Mouse (Mus musculus): ENCODE data around the gene Rhov. TPM values are rescaled to one million over a fixed set of nuclear protein-coding genes. Genes with fewer than 3 reads are reported as not detected.

The Rhov gene
- polyA plus RNA-seq, 1 experiment from 2014 or later = 1.6 TPM

DNA sequence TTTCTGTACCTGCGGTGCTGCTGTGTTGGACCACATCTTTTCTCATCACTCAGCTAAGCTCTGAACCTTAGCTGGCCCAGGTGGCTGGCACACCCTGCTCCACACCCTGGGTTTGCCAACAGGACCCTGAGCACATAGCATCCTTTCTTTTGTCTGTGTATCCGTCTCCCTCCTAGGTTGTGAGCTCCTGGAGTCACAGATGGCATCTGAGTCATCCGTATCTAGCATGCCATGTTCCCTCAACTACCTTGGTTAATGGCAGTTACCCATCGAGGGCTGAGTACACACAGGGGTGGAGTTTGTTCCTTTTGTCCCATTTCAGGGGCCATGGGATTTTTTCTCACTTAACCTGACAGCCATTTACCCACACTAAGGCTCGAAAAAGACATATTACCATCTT is 20.7 kb downstream of the Rhov start:
- Histone ChIP-seq H3K9me3 (no peaks in the 10 kb centered on the region), H3K4me2 (no peak overlapping the region), H3K4me3 (no peak overlapping the region), H3K36me3 (no peaks in the 10 kb centered on the region), H3K27ac (no peak overlapping the region), H3K27me3 (peaks cover 16% of the 10 kb centered on the region), H3K9ac (no peak overlapping the region), H3K4me1 (peaks cover 6% of the 10 kb centered on the region; the same call in 1 of the 2 replicates)
- 52% methylated on average over 5 of the region's 5 CpGs for WGBS
- 0 out of 2 replicates have a peak, but pooled peaks have one; percentile 20 for ATAC-seq (ENCODE audit: borderline replicate concordance, extremely low read depth, low FRiP score, low TSS enrichment)

DNA sequence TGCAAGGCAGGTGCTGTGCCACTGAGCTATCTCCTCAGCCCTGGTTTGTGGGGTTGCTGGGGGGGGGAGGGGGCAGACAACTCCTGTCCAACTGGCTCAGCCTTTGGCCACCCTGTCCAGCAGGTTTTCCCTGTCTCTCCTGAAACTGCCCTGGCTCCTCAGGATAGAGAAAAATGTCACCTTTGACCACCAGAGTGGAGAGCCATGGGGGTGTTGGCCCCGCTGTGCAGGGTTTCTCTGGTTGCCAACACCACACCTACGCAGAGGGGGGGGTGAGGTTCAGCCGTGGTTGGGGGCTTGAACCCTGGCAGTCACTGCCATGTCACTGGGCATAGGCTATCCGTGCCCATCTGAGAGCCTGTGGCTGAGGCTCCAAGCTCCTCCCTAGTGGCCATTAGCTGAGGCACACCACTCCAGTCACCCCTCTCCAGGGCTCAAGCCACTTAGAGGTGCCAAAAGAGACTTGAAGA is 21.4 kb downstream of the Rhov start:
- no peak for ATAC-seq (ENCODE audit: borderline replicate concordance, extremely low read depth, low FRiP score, low TSS enrichment)
- peaks cover 8% of the 10 kb centered on the region for H3K27me3 ChIP-seq
- WGBS = 43% methylated on average over 4 of the region's 4 CpGs
- peaks cover 6% of the 10 kb centered on the region; the same call in 1 of the 2 replicates for H3K4me1 ChIP-seq
- H3K9ac ChIP-seq = no peak overlapping the region
- H3K9me3 ChIP-seq = no peaks in the 10 kb centered on the region
- no peak overlapping the region for H3K27ac ChIP-seq
- H3K36me3 ChIP-seq = no peaks in the 10 kb centered on the region
- H3K4me2 ChIP-seq = no peak overlapping the region
- H3K4me3 ChIP-seq = no peak overlapping the region

DNA sequence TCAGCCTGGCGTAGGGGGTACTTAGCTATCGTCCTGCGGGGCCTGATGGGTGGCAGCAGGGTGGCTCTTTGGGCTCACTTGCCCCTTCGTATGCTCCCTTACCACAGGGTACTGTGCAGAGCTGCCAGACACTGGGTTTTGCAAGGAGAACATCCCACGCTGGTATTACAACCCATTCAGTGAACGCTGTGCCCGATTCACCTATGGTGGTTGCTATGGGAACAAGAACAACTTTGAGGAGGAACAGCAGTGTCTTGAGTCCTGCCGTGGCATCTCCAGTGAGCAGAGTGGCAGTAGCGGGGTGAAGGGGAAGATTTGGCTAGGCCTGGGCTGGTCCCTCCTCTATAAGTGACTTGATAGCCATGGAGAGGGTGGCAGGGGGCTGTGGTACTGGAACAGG is 23.2 kb downstream of the Rhov start:
- 0 out of 2 replicates have a peak, but pooled peaks cover 2% of the 10 kb centered on the region for H3K27me3 ChIP-seq
- H3K27ac ChIP-seq = no peak overlapping the region
- no peak overlapping the region for H3K9ac ChIP-seq
- no peak for ATAC-seq (ENCODE audit: borderline replicate concordance, extremely low read depth, low FRiP score, low TSS enrichment)
- H3K9me3 ChIP-seq = no peaks in the 10 kb centered on the region
- peaks cover 6% of the 10 kb centered on the region; the same call in 1 of the 2 replicates for H3K4me1 ChIP-seq
- H3K36me3 ChIP-seq = no peaks in the 10 kb centered on the region
- WGBS = 77% methylated on average over 9 of the region's 9 CpGs
- H3K4me3 ChIP-seq = no peak overlapping the region
- H3K4me2 ChIP-seq = no peak overlapping the region

GRCm38 (mm10) chr2:119245246-119245645 is 25.8 kb downstream of the Rhov start:
- no peak for ATAC-seq (ENCODE audit: borderline replicate concordance, extremely low read depth, low FRiP score, low TSS enrichment)
- WGBS = 71% methylated on average over 7 of the region's 7 CpGs
- H3K9me3 ChIP-seq = no peaks in the 10 kb centered on the region
- no peaks in the 10 kb centered on the region for H3K36me3 ChIP-seq
- H3K9ac ChIP-seq = no peak overlapping the region
- H3K27ac ChIP-seq = no peak overlapping the region
- H3K27me3 ChIP-seq = 0 out of 2 replicates have a peak, but pooled peaks cover 1% of the 10 kb centered on the region
- H3K4me3 ChIP-seq = no peak overlapping the region
- no peak overlapping the region for H3K4me2 ChIP-seq
- no peaks in the 10 kb centered on the region for H3K4me1 ChIP-seq

- H3K4me2 ChIP-seq = no peak overlapping the region
- ATAC-seq (ENCODE audit: borderline replicate concordance, extremely low read depth, low FRiP score, low TSS enrichment) = no peak
- no peak overlapping the region for H3K9ac ChIP-seq
- WGBS = 61% methylated on average over 9 of the region's 9 CpGs
- H3K9me3 ChIP-seq = no peaks in the 10 kb centered on the region
- H3K27ac ChIP-seq = no peak overlapping the region
- peaks cover 3% of the 10 kb centered on the region; the same call in 1 of the 2 replicates for H3K4me1 ChIP-seq
- H3K27me3 ChIP-seq = peaks cover 22% of the 10 kb centered on the region
- no peaks in the 10 kb centered on the region for H3K36me3 ChIP-seq
- no peak overlapping the region for H3K4me3 ChIP-seq
These were observed 28.5 kb downstream of the Rhov start for GRCm38 (mm10) chr2:119242548-119242947.

GRCm38 (mm10) chr2:119240819-119241186 is 30.3 kb downstream of the Rhov start:
- Histone ChIP-seq H3K9me3 (no peaks in the 10 kb centered on the region), H3K27me3 (peaks cover 39% of the 10 kb centered on the region), H3K36me3 (no peaks in the 10 kb centered on the region), H3K4me1 (peaks cover 11% of the 10 kb centered on the region), H3K4me2 (no peak overlapping the region), H3K9ac (no peak overlapping the region), H3K27ac (no peak overlapping the region), H3K4me3 (no peak overlapping the region)
- no peak for ATAC-seq (ENCODE audit: borderline replicate concordance, extremely low read depth, low FRiP score, low TSS enrichment)
- WGBS = 73% methylated on average over 4 of the region's 4 CpGs

DNA sequence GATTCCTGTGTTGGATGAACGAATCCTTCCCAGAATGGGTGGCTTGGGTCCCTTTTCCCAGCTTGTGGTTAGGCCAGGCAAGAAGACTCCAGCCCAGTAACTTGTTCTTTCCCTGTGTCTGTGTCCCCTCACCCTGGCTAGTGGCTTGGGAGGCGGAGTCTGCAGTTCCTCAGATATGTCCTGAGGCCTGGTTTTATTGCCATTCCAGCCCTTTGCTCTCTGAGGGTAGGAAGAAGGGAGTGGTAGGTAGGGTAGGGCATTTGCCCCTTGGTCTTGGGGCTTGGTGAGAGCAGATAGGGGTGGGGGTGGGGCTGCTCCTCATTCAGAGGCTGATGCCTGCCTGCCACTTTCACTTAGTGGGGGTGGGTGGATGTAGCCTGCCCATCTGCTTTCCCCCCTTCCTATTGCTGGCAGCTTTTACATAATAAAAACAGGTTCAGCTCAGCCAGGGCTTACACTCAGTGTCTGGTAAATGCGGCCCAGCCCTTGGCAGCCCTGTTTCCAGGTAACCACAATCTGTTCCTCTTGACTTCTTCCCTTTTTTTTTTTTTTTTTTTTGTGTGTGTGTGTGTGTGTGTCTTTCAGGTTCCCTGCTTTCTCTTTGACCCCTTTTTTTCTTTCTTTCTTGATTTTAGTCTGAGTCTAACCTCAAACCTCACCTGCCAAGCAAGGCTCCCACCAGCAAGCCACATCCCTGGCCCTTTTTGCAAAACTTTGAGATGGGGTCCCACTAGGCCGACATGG is 30.8 kb downstream of the Rhov start:
- H3K27me3 ChIP-seq = peaks cover 45% of the 10 kb centered on the region
- H3K4me2 ChIP-seq = no peak overlapping the region
- H3K9ac ChIP-seq = no peak overlapping the region
- H3K4me3 ChIP-seq = no peak overlapping the region
- peaks cover 11% of the 10 kb centered on the region for H3K4me1 ChIP-seq
- ATAC-seq (ENCODE audit: borderline replicate concordance, extremely low read depth, low FRiP score, low TSS enrichment) = no peak
- WGBS = 64% methylated on average over 4 of the region's 4 CpGs
- H3K36me3 ChIP-seq = no peaks in the 10 kb centered on the region
- H3K9me3 ChIP-seq = no peaks in the 10 kb centered on the region
- no peak overlapping the region for H3K27ac ChIP-seq

DNA sequence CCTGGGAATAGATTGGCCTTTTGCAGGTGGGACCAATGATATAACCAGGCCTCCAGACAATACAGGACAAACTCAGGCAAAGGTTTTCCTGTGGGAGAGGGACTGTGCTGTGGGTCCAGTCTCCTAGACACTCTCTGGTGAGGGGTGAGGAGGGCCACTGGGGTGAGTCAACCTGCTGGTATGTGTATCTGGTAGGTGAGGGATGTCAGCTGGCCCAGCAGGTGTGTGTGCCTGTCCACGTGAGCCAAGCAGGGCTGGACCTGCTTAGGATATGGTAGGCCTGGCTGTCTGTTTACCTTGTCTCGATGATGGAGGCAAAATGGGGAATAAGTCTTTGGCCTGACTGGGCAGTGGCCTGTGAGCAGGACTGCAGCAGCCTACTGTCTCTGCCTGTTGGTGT is 32.4 kb downstream of the Rhov start:
- Histone ChIP-seq H3K36me3 (no peaks in the 10 kb centered on the region), H3K4me3 (peak overlapping the region; percentile 51), H3K27ac (no peak overlapping the region), H3K4me2 (peak overlapping the region; percentile 82), H3K4me1 (peaks cover 11% of the 10 kb centered on the region), H3K27me3 (peaks cover 49% of the 10 kb centered on the region), H3K9ac (0 out of 2 replicates have a peak overlapping the region, but pooled peaks have one; percentile 42), H3K9me3 (no peaks in the 10 kb centered on the region)
- WGBS = 43% methylated on average over 2 of the region's 2 CpGs
- ATAC-seq (ENCODE audit: borderline replicate concordance, extremely low read depth, low FRiP score, low TSS enrichment) = no peak

DNA sequence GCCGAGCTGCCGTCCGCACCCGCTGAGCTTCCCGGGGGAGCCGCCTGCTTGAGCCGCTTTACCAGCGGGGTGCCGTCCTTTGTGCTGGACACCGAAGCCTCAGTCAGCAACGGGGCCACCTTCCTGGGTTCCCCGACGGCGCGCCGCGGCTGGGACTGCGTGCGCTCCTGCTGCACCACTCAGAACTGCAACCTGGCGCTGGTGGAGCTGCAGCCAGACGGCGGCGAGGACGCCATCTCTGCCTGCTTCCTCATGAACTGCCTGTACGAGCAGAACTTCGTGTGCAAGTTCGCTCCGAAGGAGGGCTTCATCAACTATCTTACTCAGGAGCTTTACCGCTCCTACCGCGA is 33.2 kb downstream of the Rhov start:
- Histone ChIP-seq H3K27me3 (peaks cover 49% of the 10 kb centered on the region), H3K4me1 (peaks cover 11% of the 10 kb centered on the region), H3K4me3 (peak overlapping the region; percentile 51), H3K4me2 (peak overlapping the region; percentile 82), H3K36me3 (no peaks in the 10 kb centered on the region), H3K9me3 (no peaks in the 10 kb centered on the region), H3K27ac (peak overlapping the region; percentile 71), H3K9ac (peak overlapping the region; percentile 42)
- ATAC-seq (ENCODE audit: borderline replicate concordance, extremely low read depth, low FRiP score, low TSS enrichment) = peak; percentile 17; the same call in 1 of the 2 replicates
- WGBS = 2% methylated on average over 30 of the region's 31 CpGs

GRCm38 (mm10) chr2:119237210-119237870 is 33.7 kb downstream of the Rhov start, which contains the start of gene Spint1:
TSS of gene Spint1 (plus strand) at chr2:119237362.
- Histone ChIP-seq H3K4me3 (peak within 1 kb of the TSS; percentile 51), H3K27ac (peak within 1 kb of the TSS; percentile 71), H3K9me3 (no peaks in the 10 kb centered on the region), H3K36me3 (no peaks in the 10 kb centered on the region), H3K27me3 (peaks cover 49% of the 10 kb centered on the region), H3K4me2 (peak within 1 kb of the TSS; percentile 82), H3K9ac (peak within 1 kb of the TSS; percentile 42), H3K4me1 (peaks cover 11% of the 10 kb centered on the region)
- peak; percentile 73 for ATAC-seq (ENCODE audit: borderline replicate concordance, extremely low read depth, low FRiP score, low TSS enrichment)
- WGBS = under 1% methylated on average over 71 of the region's 73 CpGs

GRCm38 (mm10) chr2:119236682-119237209 is 34.3 kb downstream of the Rhov start:
- WGBS = 7% methylated on average over 25 of the region's 25 CpGs
- ATAC-seq (ENCODE audit: borderline replicate concordance, extremely low read depth, low FRiP score, low TSS enrichment) = no peak; the same call in 1 of the 2 replicates
- H3K36me3 ChIP-seq = no peaks in the 10 kb centered on the region

More at GRCm38 (mm10) chr2:119236682-119237209, 34.3 kb downstream of the Rhov start:
- peak overlapping the region; percentile 82 for H3K4me2 ChIP-seq
- peaks cover 11% of the 10 kb centered on the region for H3K4me1 ChIP-seq
- peak overlapping the region; percentile 51 for H3K4me3 ChIP-seq
- H3K27me3 ChIP-seq = peaks cover 49% of the 10 kb centered on the region
- H3K9ac ChIP-seq = peak overlapping the region; percentile 42
- H3K9me3 ChIP-seq = no peaks in the 10 kb centered on the region
- peak overlapping the region; percentile 71 for H3K27ac ChIP-seq
